Mouse (Mus musculus): ENCODE data around the gene Mcm7. TPM values are rescaled to one million over a fixed set of nuclear protein-coding genes. Genes with fewer than 3 reads are reported as not detected.
A peak's percentile ranks its signal among the peaks of the same experiment; 100 is the strongest.

Mcm7 gene
- polyA plus RNA-seq, 1 experiment from 2014 or later: 83.3 TPM

DNA sequence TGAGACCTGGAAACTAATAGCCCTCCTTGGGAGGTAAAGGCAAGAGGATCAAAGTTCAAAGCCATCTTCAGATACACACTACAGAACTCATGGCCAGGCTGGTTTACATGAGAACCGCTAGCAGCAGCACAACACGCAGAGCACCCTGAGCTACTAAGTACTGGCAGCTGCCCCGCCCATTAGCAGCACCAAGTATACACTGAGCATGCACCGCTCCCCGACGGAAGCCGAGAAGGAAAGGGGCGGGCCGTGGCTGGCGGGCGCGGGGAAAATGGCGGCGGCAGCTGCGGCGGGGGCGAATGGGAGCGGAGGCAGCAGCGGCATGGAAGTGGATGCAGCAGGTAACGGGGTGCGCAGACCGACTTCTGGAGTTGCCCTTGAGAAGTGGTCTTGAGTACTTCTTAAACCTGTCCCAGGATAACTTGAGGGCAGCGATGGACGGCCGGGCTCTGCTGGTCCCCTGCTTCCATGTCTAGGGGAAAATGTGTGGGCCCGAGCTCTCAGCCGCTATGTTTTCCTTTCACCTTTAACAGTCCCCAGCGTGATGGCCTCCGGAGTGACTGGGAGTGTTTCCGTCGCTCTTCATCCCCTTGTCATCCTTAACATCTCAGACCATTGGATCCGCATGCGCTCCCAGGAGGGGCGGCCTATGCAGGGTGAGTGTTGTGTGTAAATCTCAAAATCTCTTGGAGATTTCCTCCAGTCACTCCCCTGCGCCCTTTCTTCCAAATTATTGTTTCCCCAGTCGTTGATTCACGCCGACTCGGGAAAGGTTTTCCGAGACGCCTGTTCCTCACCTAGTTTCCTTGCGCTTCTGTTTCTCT, 11.2 kb downstream of the Mcm7 start, which contains the start of gene Cops6:
Gene Cops6 (plus strand): TSS at position 230 of the 824 bp plus-strand sequence.
- H3K4me1 ChIP-seq (ENCODE audit: insufficient read depth): peaks cover 22% of the 10 kb centered on the region
- no peaks in the 10 kb centered on the region for H3K9me3 ChIP-seq (ENCODE audit: low read length)
- DNase-seq (peak; percentile 96), ATAC-seq (peak; percentile 94)
- under 1% methylated on average over 41 of the region's 42 CpGs for WGBS (ENCODE audit: insufficient replicate concordance)
- H3K9ac ChIP-seq (replicated peaks): peak within 1 kb of the TSS; percentile 77
- H3K36me3 ChIP-seq (replicated peaks; ENCODE audit: insufficient read depth, low read length): peaks cover 38% of the 10 kb centered on the region
- TF ChIP-seq EP300 (IDR thresholded peaks at IDR 0.05; ENCODE audit: low read depth) (peak; percentile 36; the same call in 1 of the 2 replicates), CTCF (IDR thresholded peaks at IDR 0.05; ENCODE audit: low read depth) (no peak)
- H3K27ac ChIP-seq (ENCODE audit: low read depth): peak within 1 kb of the TSS; percentile 72
- H3K27me3 ChIP-seq (ENCODE audit: insufficient read depth, low read length): no peaks in the 10 kb centered on the region
- H3K4me3 ChIP-seq (ENCODE audit: low read depth, low read length): peak within 1 kb of the TSS; percentile 74
- H3K4me2 ChIP-seq (ENCODE audit: low read depth, low read length): peak within 1 kb of the TSS; percentile 71

DNA sequence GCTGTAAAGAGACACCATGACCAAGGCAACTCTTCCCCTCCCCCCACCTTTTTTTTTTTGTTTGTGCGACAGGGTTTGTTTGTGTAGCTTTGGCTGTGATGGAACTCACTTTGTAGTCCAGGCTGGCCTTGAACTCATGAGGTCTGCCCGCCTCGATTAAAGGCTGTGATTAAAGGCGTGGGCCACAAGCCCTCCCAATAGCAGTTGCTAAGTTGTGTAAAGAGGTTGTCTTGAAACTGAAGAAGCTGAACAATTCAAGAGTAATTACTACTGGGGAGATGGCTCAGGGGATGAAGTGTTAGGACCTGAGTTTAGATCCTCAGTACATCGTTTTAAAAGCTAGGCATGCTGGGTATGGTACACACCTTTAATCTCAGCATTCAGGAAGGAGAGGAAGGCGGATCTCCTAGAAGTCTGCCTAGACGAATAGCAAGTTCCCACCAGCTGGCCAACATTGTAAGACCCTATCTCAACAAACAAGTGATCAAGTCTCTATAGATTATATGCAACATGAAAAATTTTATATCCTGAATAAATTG, 11.9 kb downstream of the Mcm7 start:
- Histone ChIP-seq H3K27me3 (ENCODE audit: insufficient read depth, low read length) (no peaks in the 10 kb centered on the region), H3K9ac (replicated peaks) (peak overlapping the region; percentile 77; the same call in 1 of the 2 replicates), H3K9me3 (ENCODE audit: low read length) (no peaks in the 10 kb centered on the region), H3K4me3 (ENCODE audit: low read depth, low read length) (peak overlapping the region; percentile 74), H3K27ac (ENCODE audit: low read depth) (peak overlapping the region; percentile 13; the same call in 1 of the 2 replicates), H3K4me1 (ENCODE audit: insufficient read depth) (peaks cover 22% of the 10 kb centered on the region), H3K36me3 (replicated peaks; ENCODE audit: insufficient read depth, low read length) (peaks cover 31% of the 10 kb centered on the region), H3K4me2 (ENCODE audit: low read depth, low read length) (peak overlapping the region; percentile 71)
- no peak for DNase-seq
- TF ChIP-seq CTCF (IDR thresholded peaks at IDR 0.05; ENCODE audit: low read depth) (no peak), EP300 (IDR thresholded peaks at IDR 0.05; ENCODE audit: low read depth) (no peak)
- ATAC-seq: no peak
- WGBS (ENCODE audit: insufficient replicate concordance): 60% methylated on average over 7 of the region's 7 CpGs

DNA sequence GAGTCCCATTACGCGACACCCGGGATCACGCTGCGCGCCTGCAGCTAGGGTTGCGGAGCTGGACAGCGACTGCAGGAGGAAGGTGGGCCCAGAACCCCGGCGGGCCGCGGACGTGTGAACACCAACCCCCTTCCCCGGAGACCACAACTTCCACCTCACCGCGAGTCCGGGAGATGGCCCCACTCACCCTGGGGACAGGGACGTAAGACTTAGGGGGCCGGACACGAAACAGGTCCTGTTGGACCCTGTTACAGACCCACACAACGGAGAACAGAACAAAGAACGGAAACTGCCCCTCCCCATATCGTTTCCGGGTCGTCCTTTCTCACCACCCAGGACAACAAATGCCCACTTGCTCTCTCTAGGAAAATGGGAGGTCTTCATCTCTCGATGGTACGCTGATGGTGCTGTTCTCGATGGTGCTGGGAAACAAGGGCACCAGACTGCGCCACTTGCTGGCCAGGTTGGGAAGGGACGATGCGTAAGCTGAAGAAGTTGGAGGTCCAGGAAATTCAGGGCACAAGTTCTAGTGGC, 16.7 kb downstream of the Mcm7 start, which contains the start of gene Zfp113:
Gene Zfp113 (minus strand): TSS at position 302 of the 534 bp plus-strand sequence.
- ATAC-seq (peak; percentile 95), DNase-seq (peak; percentile 87)
- peak within 1 kb of the TSS; percentile 90 for H3K9ac ChIP-seq (replicated peaks)
- peak within 1 kb of the TSS; percentile 94 for H3K27ac ChIP-seq (ENCODE audit: low read depth)
- H3K27me3 ChIP-seq (ENCODE audit: insufficient read depth, low read length): no peaks in the 10 kb centered on the region
- H3K9me3 ChIP-seq (ENCODE audit: low read length): no peaks in the 10 kb centered on the region
- peak within 1 kb of the TSS; percentile 81 for H3K4me2 ChIP-seq (ENCODE audit: low read depth, low read length)
- H3K36me3 ChIP-seq (replicated peaks; ENCODE audit: insufficient read depth, low read length): peaks cover 17% of the 10 kb centered on the region
- TF ChIP-seq EP300 (IDR thresholded peaks at IDR 0.05; ENCODE audit: low read depth) (peak; percentile 65), CTCF (IDR thresholded peaks at IDR 0.05; ENCODE audit: low read depth) (peak; percentile 98)
- H3K4me1 ChIP-seq (ENCODE audit: insufficient read depth): peaks cover 8% of the 10 kb centered on the region; the same call in 1 of the 2 replicates
- WGBS (ENCODE audit: insufficient replicate concordance): under 1% methylated on average over 31 of the region's 31 CpGs
- H3K4me3 ChIP-seq (ENCODE audit: low read depth, low read length): peak within 1 kb of the TSS; percentile 82

GRCm38 (mm10) chr5:138154390-138154789, 17.8 kb downstream of the Mcm7 start:
- no peak for TF ChIP-seq CTCF (IDR thresholded peaks at IDR 0.05; ENCODE audit: low read depth)
- TF ChIP-seq EP300 (IDR thresholded peaks at IDR 0.05; ENCODE audit: low read depth): peak; percentile 44; the same call in 1 of the 2 replicates
- H3K4me1 ChIP-seq (ENCODE audit: insufficient read depth): 0 out of 2 replicates have a peak, but pooled peaks cover 5% of the 10 kb centered on the region

GRCm38 (mm10) chr5:138138585-138138984, 33.6 kb downstream of the Mcm7 start:
- 31% methylated on average over 4 of the region's 4 CpGs for WGBS (ENCODE audit: insufficient replicate concordance)
- peaks cover 4% of the 10 kb centered on the region; the same call in 1 of the 2 replicates for H3K4me1 ChIP-seq (ENCODE audit: insufficient read depth)
- peaks cover 10% of the 10 kb centered on the region for H3K36me3 ChIP-seq (replicated peaks; ENCODE audit: insufficient read depth, low read length)
- no peak overlapping the region for H3K4me2 ChIP-seq (ENCODE audit: low read depth, low read length)
- no peak for ATAC-seq
- H3K27me3 ChIP-seq (ENCODE audit: insufficient read depth, low read length): no peaks in the 10 kb centered on the region
- no peak overlapping the region for H3K27ac ChIP-seq (ENCODE audit: low read depth)
- no peaks in the 10 kb centered on the region for H3K9me3 ChIP-seq (ENCODE audit: low read length)
- TF ChIP-seq CTCF (IDR thresholded peaks at IDR 0.05; ENCODE audit: low read depth) (no peak), EP300 (IDR thresholded peaks at IDR 0.05; ENCODE audit: low read depth) (no peak)
- no peak overlapping the region for H3K9ac ChIP-seq (replicated peaks)
- no peak overlapping the region for H3K4me3 ChIP-seq (ENCODE audit: low read depth, low read length)
- peak; percentile 19 for DNase-seq

More at GRCm38 (mm10) chr5:138154390-138154789, 17.8 kb downstream of the Mcm7 start:
- peaks cover 20% of the 10 kb centered on the region for H3K36me3 ChIP-seq (replicated peaks; ENCODE audit: insufficient read depth, low read length)
- no peaks in the 10 kb centered on the region for H3K27me3 ChIP-seq (ENCODE audit: insufficient read depth, low read length)
- H3K9me3 ChIP-seq (ENCODE audit: low read length): no peaks in the 10 kb centered on the region
- peak overlapping the region; percentile 90; the same call in 1 of the 2 replicates for H3K9ac ChIP-seq (replicated peaks)
- ATAC-seq: peak; percentile 60
- H3K27ac ChIP-seq (ENCODE audit: low read depth): peak overlapping the region; percentile 94
- peak overlapping the region; percentile 82 for H3K4me3 ChIP-seq (ENCODE audit: low read depth, low read length)
- WGBS (ENCODE audit: insufficient replicate concordance): 38% methylated on average over 3 of the region's 3 CpGs
- DNase-seq: no peak
- peak overlapping the region; percentile 81 for H3K4me2 ChIP-seq (ENCODE audit: low read depth, low read length)

All from liver, postnatal 0 days (tissue).